Mouse (Mus musculus) left cerebral cortex, adult 8-10 months (tissue): ENCODE data around the gene Dnah10. TPM values are rescaled to one million over a fixed set of nuclear protein-coding genes. Genes with fewer than 3 reads are reported as not detected.

Experiments used
- DNase-seq, 2 experiments: peaks; one replicate each; pipeline ENCODE4 v3.0.0; 2022; ENCODE audit warnings: low spot score in 2 of 2
- total RNA-seq, 4 experiments: library from RNA; stranded (reverse); gene quantifications; 2 replicates each; pipeline ENCODE4 v1.2.4; 2022

Dnah10 gene
- total RNA-seq, 4 experiments from 2014 or later: 0.59 to 0.72 (median 0.67) TPM

GRCm38 (mm10) chr5:124809708-124810366, 85.0 kb downstream of the Dnah10 start:
- peak; percentile 21 to 73 for DNase-seq

- DNase-seq: no peak
Measured at GRCm38 (mm10) chr5:124812466-124812865, 87.6 kb downstream of the Dnah10 start.

GRCm38 (mm10) chr5:124814797-124815196, 89.9 kb downstream of the Dnah10 start:
- no peak for DNase-seq

GRCm38 (mm10) chr5:124817050-124817449, 92.2 kb downstream of the Dnah10 start:
- DNase-seq: no peak

GRCm38 (mm10) chr5:124822128-124822894, 97.4 kb downstream of the Dnah10 start:
- no peak for DNase-seq

- DNase-seq: no peak
Measured at GRCm38 (mm10) chr5:124830331-124830730, 105.4 kb downstream of the Dnah10 start.

- DNase-seq: peak in 1 of 2 experiments; percentile 43
Measured at GRCm38 (mm10) chr5:124835218-124835617, 110.3 kb downstream of the Dnah10 start.

- DNase-seq: no peak
Measured at GRCm38 (mm10) chr5:124836075-124836474, 111.2 kb downstream of the Dnah10 start.

- DNase-seq: peak; percentile 13 to 71
Measured at GRCm38 (mm10) chr5:124836621-124837020, 111.7 kb downstream of the Dnah10 start.

- no peak for DNase-seq
Measured at GRCm38 (mm10) chr5:124840202-124840601, 115.3 kb downstream of the Dnah10 start.

- DNase-seq: no peak
Measured at GRCm38 (mm10) chr5:124840669-124841068, 115.8 kb downstream of the Dnah10 start.

GRCm38 (mm10) chr5:124843386-124843785, 118.5 kb downstream of the Dnah10 start:
- no peak for DNase-seq

- DNase-seq: no peak
Measured at GRCm38 (mm10) chr5:124844929-124845328, 120.0 kb downstream of the Dnah10 start.

GRCm38 (mm10) chr5:124847014-124847413, 122.1 kb downstream of the Dnah10 start:
- DNase-seq: no peak

GRCm38 (mm10) chr5:124848994-124849393, 124.1 kb downstream of the Dnah10 start:
- no peak for DNase-seq

GRCm38 (mm10) chr5:124851572-124851971, 126.7 kb downstream of the Dnah10 start:
- no peak for DNase-seq

GRCm38 (mm10) chr5:124852294-124852693, 127.4 kb downstream of the Dnah10 start:
- DNase-seq: no peak

GRCm38 (mm10) chr5:124853079-124853478, 128.2 kb downstream of the Dnah10 start:
- DNase-seq: no peak

- DNase-seq: no peak
Measured at GRCm38 (mm10) chr5:124854202-124854601, 129.3 kb downstream of the Dnah10 start.

- no peak for DNase-seq
Measured at GRCm38 (mm10) chr5:124860013-124860412, 135.1 kb downstream of the Dnah10 start.

- DNase-seq: peak; percentile 36 to 37
Measured at GRCm38 (mm10) chr5:124861463-124861862, 136.6 kb downstream of the Dnah10 start.

GRCm38 (mm10) chr5:124862013-124862866, 137.4 kb downstream of the Dnah10 start, which contains the start of the genes Ccdc92 and Zfp664:
Gene Ccdc92 (minus strand): TSS chr5:124862424.
Gene Zfp664 (plus strand): TSS chr5:124862691.
- peak; percentile 78 to 97 for DNase-seq
